Mouse (Mus musculus) ES-Bruce4 (cell line): Measurements from ENCODE around the gene Fto. TPM values are rescaled to one million over a fixed set of nuclear protein-coding genes. Genes with fewer than 3 reads are reported as not detected.

ENCODE experiments used
- H3K27ac ChIP-seq: 2 replicates; pipeline ENCODE4 v1.5.1; 2012; ENCODE audit warnings: low read length, inconsistent platforms; ENCODE audit not compliant: insufficient read depth
- H3K27me3 ChIP-seq: 2 replicates; pipeline ENCODE4 v1.6.1; 2012; ENCODE audit warnings: mild to moderate bottlenecking, low read length, inconsistent platforms; ENCODE audit not compliant: control insufficient read depth, poor library complexity, insufficient read depth, severe bottlenecking
- H3K36me3 ChIP-seq: 2 replicates; pipeline ENCODE4 v1.6.1; 2012; ENCODE audit warnings: inconsistent platforms, mild to moderate bottlenecking, low read length, moderate library complexity; ENCODE audit not compliant: control insufficient read depth, poor library complexity, insufficient read depth, severe bottlenecking
- H3K4me1 ChIP-seq: one replicate; pipeline ENCODE4 v1.8.1; 2011; ENCODE audit warnings: low read length; ENCODE audit not compliant: control insufficient read depth, insufficient read depth
- H3K4me3 ChIP-seq: 2 replicates; pipeline ENCODE4 v1.5.1; 2011; ENCODE audit warnings: low read depth, mild to moderate bottlenecking, low read length
- H3K9ac ChIP-seq: 2 replicates; pipeline ENCODE4 v1.6.1; 2012; ENCODE audit warnings: low read depth, mild to moderate bottlenecking, inconsistent platforms; ENCODE audit not compliant: poor library complexity, severe bottlenecking
- H3K9me3 ChIP-seq: replicated peaks from 2 replicates; pipeline ENCODE4 v1.6.1; 2012; ENCODE audit warnings: mild to moderate bottlenecking, low read length, inconsistent platforms; ENCODE audit not compliant: control insufficient read depth, poor library complexity, insufficient read depth, severe bottlenecking
- CTCF ChIP-seq: IDR thresholded peaks from one replicate; pipeline ENCODE4 v1.8.1; 2011; ENCODE audit warnings: low read depth, low read length
- EP300 ChIP-seq: IDR thresholded peaks from 2 replicates; pipeline ENCODE4 v1.6.1; 2011; ENCODE audit warnings: low read depth, low read length; ENCODE audit not compliant: insufficient read depth
- POLR2A ChIP-seq: IDR thresholded peaks from one replicate; pipeline ENCODE4 v1.8.1; 2011; ENCODE audit warnings: low read length; ENCODE audit not compliant: insufficient read depth
- polyA plus RNA-seq: library from polyadenylated mRNA; stranded (reverse); fragments of >200 nt; gene quantifications from 2 replicates; pipeline ENCODE4 v1.2.4, GENCODE M21; 2011; ENCODE audit warnings: low read depth; ENCODE audit not compliant: missing spikeins, insufficient read depth, insufficient read length

The Fto gene
- polyA plus RNA-seq, result 58.5 and 61.2 TPM in 2 replicates

DNA sequence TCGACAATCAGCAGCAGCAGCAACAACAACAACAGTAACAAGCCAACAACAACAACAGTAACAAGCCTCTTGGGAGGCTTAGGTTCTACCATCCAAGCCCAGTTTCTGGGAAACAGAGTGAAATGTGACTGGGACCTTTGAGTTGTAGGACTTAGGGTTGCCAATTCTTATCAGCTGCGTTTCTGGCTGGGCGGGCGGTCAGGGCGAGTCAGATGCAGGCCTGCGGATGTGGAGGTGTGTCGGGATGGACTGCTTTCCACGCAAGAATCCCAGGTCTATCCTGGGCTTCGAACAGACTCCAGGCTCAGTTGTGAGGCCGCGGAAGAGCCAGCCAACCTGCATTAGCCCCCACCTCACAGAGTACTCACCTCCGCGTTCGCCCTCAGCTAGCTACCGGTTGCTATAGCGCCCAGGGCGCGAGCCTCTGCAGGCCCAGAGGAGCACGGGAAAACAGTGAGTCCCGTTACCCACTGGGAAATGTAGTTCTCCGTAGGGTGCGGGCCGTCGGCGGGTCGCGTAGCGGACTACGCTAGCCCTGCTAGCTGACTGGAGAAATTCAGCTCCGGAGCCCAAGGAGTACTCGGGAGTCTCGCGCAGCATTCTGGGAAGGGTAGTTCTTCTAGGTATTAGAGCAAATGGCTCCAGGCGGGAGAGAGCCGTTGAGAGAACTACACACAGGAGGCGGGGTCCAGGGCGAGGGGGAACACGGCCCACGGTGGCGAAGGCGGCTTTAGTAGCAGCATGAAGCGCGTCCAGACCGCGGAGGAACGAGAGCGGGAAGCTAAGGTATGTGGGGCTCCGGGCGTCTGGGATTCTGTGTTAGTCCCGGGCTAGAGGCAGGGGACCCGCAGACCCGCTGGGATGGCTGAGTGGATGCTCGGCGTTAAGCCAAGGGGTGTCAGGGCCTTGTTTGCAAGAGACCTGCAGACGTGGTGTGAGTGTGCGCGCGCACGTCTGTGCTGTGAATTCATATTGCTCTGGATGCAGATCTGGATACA is at the start of gene Fto, which contains the start of gene Rpgrip1l:
Gene Fto (plus strand): TSS at position 691 of the 998 bp plus-strand sequence.
Gene Rpgrip1l (minus strand): TSS at position 428 of the 998 bp plus-strand sequence.
- no peaks in the 10 kb centered on the region for H3K27me3 ChIP-seq
- H3K9ac ChIP-seq, result peak within 1 kb of the TSS; percentile 66
- TF ChIP-seq CTCF (no peak), EP300 (no peak), POLR2A (no peak)
- H3K36me3 ChIP-seq, result no peaks in the 10 kb centered on the region
- H3K4me1 ChIP-seq, result no peaks in the 10 kb centered on the region
- no peaks in the 10 kb centered on the region for H3K9me3 ChIP-seq
- no peak within 1 kb of the TSS for H3K27ac ChIP-seq
- H3K4me3 ChIP-seq, result peak within 1 kb of the TSS; percentile 95

DNA sequence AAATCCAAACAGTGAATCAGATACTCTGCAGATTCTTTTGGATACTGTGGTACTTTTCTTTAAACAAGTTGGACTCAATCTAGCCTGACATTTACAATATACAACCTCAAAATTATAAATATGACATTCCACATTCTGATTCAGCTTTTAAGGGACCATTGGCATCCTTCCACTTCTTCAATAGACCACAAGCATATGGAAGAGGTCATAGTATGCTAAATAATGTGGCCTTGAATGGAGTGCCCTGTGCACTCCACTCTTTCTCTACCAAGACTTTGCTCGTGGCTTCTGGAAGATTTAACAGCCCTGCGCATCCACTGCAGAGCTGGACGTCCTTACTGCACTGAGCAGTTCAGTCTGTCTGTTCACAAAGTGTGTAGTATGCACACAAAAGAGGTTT is 49.4 kb upstream of the Fto start:
- TF ChIP-seq EP300, result no peak
- no peak for TF ChIP-seq CTCF
- no peak for TF ChIP-seq POLR2A
- H3K36me3 ChIP-seq, result no peaks in the 10 kb centered on the region
- no peak overlapping the region for H3K9ac ChIP-seq
- no peaks in the 10 kb centered on the region for H3K9me3 ChIP-seq
- no peaks in the 10 kb centered on the region for H3K4me1 ChIP-seq
- H3K27ac ChIP-seq, result no peak overlapping the region
- H3K27me3 ChIP-seq, result no peaks in the 10 kb centered on the region
- no peak overlapping the region for H3K4me3 ChIP-seq

DNA sequence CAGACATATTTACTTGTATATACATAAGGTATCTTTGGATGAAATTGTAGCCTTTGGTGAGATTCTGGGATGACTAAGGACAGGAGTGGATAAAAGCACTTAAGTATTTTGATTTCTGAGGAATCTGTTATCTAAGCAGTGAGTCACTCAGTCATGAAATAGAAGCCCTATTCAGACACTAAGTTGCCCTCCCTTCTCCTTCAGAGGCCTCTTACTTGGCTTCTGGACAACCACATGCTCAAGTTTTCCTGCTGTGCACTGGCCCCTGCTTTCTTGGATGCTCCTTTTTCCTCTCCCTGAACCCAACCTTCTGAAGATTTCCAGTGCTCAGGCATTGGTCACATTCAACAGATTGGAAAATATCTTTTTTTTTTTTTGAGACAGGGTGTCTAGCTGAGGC is 48.8 kb upstream of the Fto start:
- Histone ChIP-seq H3K27me3 (no peaks in the 10 kb centered on the region), H3K36me3 (no peaks in the 10 kb centered on the region), H3K9me3 (no peaks in the 10 kb centered on the region), H3K27ac (no peak overlapping the region), H3K4me1 (no peaks in the 10 kb centered on the region), H3K4me3 (no peak overlapping the region), H3K9ac (no peak overlapping the region)
- TF ChIP-seq POLR2A, result no peak
- TF ChIP-seq CTCF, result no peak
- TF ChIP-seq EP300, result no peak

DNA sequence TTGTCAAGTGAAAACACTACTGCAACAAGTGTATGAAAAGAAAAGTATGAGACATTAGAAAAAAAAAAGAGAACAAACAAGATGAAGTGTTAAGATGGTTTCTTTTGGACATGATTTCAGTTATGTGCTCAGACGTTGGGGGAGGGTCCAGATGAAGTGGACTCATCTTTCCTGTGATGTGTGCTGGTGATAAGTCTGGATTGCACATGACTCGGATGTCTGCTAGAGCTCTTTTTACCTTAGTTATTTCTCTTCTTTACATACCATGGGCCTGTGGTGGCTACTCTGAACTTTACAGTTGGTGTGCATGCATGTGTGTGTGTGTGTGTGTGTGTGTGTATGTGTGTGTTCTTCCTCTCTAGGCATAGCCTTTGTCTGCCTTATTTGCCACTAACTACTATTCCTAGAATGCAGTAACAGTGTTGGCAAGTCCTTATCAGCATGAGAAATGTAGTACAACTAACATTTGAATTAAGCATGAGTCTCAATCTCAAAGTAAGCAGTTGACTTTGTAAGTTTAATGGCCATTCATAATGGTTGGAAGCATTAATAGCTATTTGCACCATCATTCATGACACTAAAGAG is 43.9 kb upstream of the Fto start:
- Histone ChIP-seq H3K27me3 (no peaks in the 10 kb centered on the region), H3K9me3 (no peaks in the 10 kb centered on the region), H3K9ac (no peak overlapping the region), H3K4me3 (no peak overlapping the region), H3K36me3 (no peaks in the 10 kb centered on the region), H3K4me1 (no peaks in the 10 kb centered on the region), H3K27ac (no peak overlapping the region)
- TF ChIP-seq POLR2A (no peak), EP300 (no peak), CTCF (no peak)

DNA sequence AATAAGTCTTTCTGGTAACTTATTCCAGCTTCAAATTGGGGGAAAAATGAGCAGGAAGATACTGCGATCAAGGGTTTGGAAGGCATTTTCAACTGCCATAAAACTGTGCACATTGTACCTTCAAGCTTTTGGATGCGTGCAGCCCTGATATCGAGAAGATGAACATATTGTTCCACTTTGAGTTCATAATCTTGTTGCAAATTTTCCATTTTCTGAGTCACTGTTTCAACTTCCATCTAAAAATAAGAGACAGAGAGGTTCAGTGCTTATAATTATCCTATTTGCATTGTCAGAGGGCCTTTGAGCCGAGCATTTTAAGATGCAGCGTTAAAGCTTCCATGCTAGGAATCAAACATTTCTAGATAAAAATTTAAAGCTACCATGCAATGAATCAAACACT is 39.8 kb upstream of the Fto start:
- Histone ChIP-seq H3K36me3 (no peaks in the 10 kb centered on the region), H3K9ac (no peak overlapping the region), H3K4me3 (no peak overlapping the region), H3K27ac (no peak overlapping the region), H3K4me1 (no peaks in the 10 kb centered on the region), H3K9me3 (no peaks in the 10 kb centered on the region; the same call in 1 of the 2 replicates), H3K27me3 (no peaks in the 10 kb centered on the region)
- no peak for TF ChIP-seq POLR2A
- no peak for TF ChIP-seq EP300
- no peak for TF ChIP-seq CTCF

DNA sequence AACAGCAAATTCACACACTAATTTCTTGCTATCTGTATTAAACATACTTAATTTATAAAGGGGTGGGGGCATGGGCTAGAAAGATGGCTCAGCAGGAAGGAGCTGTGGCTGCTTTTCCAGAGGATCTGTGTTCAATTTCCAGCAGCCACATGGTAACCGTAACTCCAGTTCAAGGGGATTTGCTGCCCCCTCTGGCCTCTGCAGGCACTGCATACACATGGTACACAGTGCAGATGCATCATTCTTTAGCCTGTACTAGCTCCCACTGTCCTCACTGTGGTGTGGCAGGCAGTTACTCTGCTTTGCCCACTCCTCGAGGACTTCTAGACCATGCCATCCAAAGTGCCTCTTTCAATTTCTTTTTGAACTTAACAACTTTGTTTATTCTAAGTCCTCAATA is 37.0 kb upstream of the Fto start:
- no peak overlapping the region for H3K4me3 ChIP-seq
- TF ChIP-seq EP300, result no peak
- TF ChIP-seq CTCF, result peak; percentile 56
- no peaks in the 10 kb centered on the region for H3K4me1 ChIP-seq

More for the DNA sequence above, 37.0 kb upstream of the Fto start:
- Histone ChIP-seq H3K36me3 (no peaks in the 10 kb centered on the region), H3K9ac (no peak overlapping the region), H3K9me3 (no peaks in the 10 kb centered on the region; the same call in 1 of the 2 replicates), H3K27me3 (no peaks in the 10 kb centered on the region), H3K27ac (no peak overlapping the region)
